Mouse (Mus musculus): ENCODE data around the gene Rps15a. TPM values are rescaled to one million over a fixed set of nuclear protein-coding genes. Genes with fewer than 3 reads are reported as not detected.

Rps15a gene
- polyA plus RNA-seq, 1 experiment from 2014 or later, result 625 TPM

DNA sequence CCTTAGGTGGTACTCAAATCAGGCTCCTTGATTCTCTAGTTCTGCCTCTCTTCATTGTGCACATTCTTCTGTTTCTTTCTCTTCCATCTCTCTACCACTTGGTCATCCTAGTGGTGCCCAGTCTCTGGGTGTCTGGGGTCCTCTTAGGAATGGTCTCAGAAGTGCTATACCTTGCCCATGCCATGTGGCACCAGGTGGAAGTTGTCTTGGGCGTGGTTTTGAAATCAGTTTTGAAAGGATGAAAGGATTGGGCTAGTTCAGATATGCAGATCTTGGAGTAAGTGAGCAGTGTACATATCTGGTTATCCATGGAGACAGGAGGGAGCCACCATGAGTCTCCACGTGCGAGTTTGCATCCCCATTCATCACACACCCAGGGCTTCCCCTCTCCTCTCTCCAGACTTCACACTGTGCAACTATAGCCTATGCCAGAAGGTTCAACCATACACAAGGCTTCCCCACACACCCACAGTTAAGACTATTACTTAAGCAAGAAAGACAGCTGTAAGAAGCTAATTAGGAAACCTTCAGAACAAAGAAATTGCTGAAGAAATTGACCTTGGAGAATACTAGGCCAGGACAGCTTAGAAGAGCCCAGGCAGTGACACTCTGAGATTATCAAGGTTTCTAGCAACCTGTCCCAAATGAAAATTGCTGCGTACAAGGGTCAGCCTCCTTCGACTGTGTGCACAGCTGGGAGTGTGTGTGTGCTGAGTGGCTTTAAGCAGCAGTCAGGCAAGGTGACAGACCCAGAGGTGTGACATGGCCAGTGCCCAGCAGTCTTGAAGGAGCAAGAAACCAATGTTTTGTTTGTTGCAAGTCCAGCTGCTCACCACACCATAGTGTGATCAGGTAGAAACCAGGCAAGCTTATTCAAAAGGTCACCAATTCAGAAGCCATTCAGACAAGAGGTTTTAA is 12.3 kb downstream of the Rps15a start:
- ATAC-seq, result peak; percentile 37
- no peak overlapping the region for H3K4me3 ChIP-seq (ENCODE audit: low read length)
- peaks cover 16% of the 10 kb centered on the region for H3K36me3 ChIP-seq (ENCODE audit: control insufficient read depth, insufficient read depth, low read length)
- H3K27ac ChIP-seq (ENCODE audit: low read length), result no peak overlapping the region; the same call in 1 of the 2 replicates
- WGBS, result 35% methylated on average over 5 of the region's 5 CpGs
- no peaks in the 10 kb centered on the region; the same call in none of the 2 replicates for H3K4me1 ChIP-seq (ENCODE audit: control insufficient read depth, insufficient read depth, low read length)
- H3K27me3 ChIP-seq (replicated peaks; ENCODE audit: control insufficient read depth, insufficient read depth, low read length), result no peaks in the 10 kb centered on the region
- H3K9ac ChIP-seq (ENCODE audit: low read depth, low read length), result no peak overlapping the region
- no peak overlapping the region for H3K4me2 ChIP-seq (ENCODE audit: low read depth, low read length)
- H3K9me3 ChIP-seq (ENCODE audit: control insufficient read depth, low read length), result no peaks in the 10 kb centered on the region

DNA sequence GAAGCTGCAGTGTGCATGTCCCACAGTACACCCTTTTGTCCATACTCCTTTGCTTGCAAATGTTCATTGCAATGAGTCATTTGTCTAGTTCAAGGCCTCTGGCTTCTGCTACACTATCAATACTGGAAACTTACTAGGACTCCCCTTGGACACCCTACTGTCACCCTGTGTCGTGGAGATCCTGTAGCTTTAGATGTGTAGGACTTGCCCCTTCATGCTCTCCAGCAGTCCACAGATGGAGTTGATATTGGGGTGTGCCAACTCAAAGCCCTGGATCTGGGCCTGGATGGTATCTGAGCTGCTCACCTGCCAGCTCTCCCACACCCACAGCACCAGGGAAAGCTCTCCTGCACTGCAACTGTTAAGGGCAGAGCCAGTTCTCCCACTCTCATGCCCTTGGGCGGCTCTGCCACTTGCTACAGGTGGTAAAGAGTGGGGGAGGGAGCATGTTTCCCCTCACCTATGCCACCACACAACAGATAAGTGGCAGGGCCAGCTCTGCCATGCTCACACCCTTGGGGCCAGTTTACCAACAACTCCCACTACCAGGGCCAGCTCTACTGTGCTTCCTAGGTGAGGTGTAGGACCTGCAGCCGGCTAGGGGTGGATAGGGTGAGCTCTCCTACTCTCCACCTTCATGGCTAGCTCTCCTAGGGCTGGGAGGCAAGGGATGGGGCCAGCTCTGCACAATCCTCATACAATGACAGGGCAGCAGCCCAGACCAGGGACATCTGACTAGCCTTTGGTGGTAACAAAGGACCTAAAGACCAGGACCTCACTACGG is 13.1 kb downstream of the Rps15a start:
- peak; percentile 72 for ATAC-seq
- H3K27ac ChIP-seq (ENCODE audit: low read length), result no peak overlapping the region; the same call in 1 of the 2 replicates
- no peak overlapping the region for H3K4me2 ChIP-seq (ENCODE audit: low read depth, low read length)
- no peak overlapping the region for H3K4me3 ChIP-seq (ENCODE audit: low read length)
- H3K27me3 ChIP-seq (replicated peaks; ENCODE audit: control insufficient read depth, insufficient read depth, low read length), result no peaks in the 10 kb centered on the region
- H3K9me3 ChIP-seq (ENCODE audit: control insufficient read depth, low read length), result no peaks in the 10 kb centered on the region
- 37% methylated on average over 4 of the region's 4 CpGs for WGBS
- no peaks in the 10 kb centered on the region; the same call in none of the 2 replicates for H3K4me1 ChIP-seq (ENCODE audit: control insufficient read depth, insufficient read depth, low read length)
- no peak overlapping the region for H3K9ac ChIP-seq (ENCODE audit: low read depth, low read length)
- peaks cover 12% of the 10 kb centered on the region; the same call in 1 of the 2 replicates for H3K36me3 ChIP-seq (ENCODE audit: control insufficient read depth, insufficient read depth, low read length)

DNA sequence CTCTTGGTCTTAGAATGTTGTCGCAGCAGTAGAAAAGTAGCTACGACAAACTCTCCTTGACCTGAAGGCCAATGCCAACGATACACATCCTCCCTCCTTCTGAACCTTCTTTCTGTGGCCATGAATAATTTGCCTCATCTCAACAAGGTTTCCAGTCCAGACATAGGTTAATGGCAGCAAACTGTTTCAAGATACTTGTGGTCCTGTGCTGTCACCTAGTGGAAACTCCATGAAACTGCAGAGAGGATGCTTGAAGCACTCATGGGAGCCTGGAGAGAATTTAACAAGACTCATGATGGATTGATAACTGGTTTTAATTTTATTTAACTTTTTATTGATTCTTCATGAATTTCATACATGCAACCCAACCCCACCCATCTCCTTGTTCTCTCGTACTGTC is 13.8 kb downstream of the Rps15a start:
- H3K27me3 ChIP-seq (replicated peaks; ENCODE audit: control insufficient read depth, insufficient read depth, low read length), result no peaks in the 10 kb centered on the region
- no peaks in the 10 kb centered on the region; the same call in 1 of the 2 replicates for H3K4me1 ChIP-seq (ENCODE audit: control insufficient read depth, insufficient read depth, low read length)
- H3K4me2 ChIP-seq (ENCODE audit: low read depth, low read length), result no peak overlapping the region
- H3K9me3 ChIP-seq (ENCODE audit: control insufficient read depth, low read length), result no peaks in the 10 kb centered on the region
- H3K36me3 ChIP-seq (ENCODE audit: control insufficient read depth, insufficient read depth, low read length), result peaks cover 11% of the 10 kb centered on the region; the same call in 1 of the 2 replicates
- ATAC-seq, result no peak
- no peak overlapping the region for H3K4me3 ChIP-seq (ENCODE audit: low read length)
- no peak overlapping the region for H3K9ac ChIP-seq (ENCODE audit: low read depth, low read length)
- no peak overlapping the region for H3K27ac ChIP-seq (ENCODE audit: low read length)
- 38% methylated on average over 4 of the region's 4 CpGs for WGBS

GRCm38 (mm10) chr7:118097615-118098014 is 18.4 kb downstream of the Rps15a start:
- H3K4me3 ChIP-seq (ENCODE audit: low read length), result no peak overlapping the region
- no peak overlapping the region for H3K27ac ChIP-seq (ENCODE audit: low read length)
- no peak overlapping the region for H3K4me2 ChIP-seq (ENCODE audit: low read depth, low read length)
- no peaks in the 10 kb centered on the region for H3K36me3 ChIP-seq (ENCODE audit: control insufficient read depth, insufficient read depth, low read length)
- no peaks in the 10 kb centered on the region for H3K27me3 ChIP-seq (replicated peaks; ENCODE audit: control insufficient read depth, insufficient read depth, low read length)
- no peaks in the 10 kb centered on the region for H3K9me3 ChIP-seq (ENCODE audit: control insufficient read depth, low read length)
- WGBS, result 58% methylated on average over 7 of the region's 7 CpGs
- H3K9ac ChIP-seq (ENCODE audit: low read depth, low read length), result no peak overlapping the region
- ATAC-seq, result no peak
- no peaks in the 10 kb centered on the region for H3K4me1 ChIP-seq (ENCODE audit: control insufficient read depth, insufficient read depth, low read length)

GRCm38 (mm10) chr7:118079987-118080386 is 36.0 kb downstream of the Rps15a start:
- no peak overlapping the region for H3K4me2 ChIP-seq (ENCODE audit: low read depth, low read length)
- H3K27me3 ChIP-seq (replicated peaks; ENCODE audit: control insufficient read depth, insufficient read depth, low read length), result no peaks in the 10 kb centered on the region
- H3K36me3 ChIP-seq (ENCODE audit: control insufficient read depth, insufficient read depth, low read length), result no peaks in the 10 kb centered on the region
- H3K9ac ChIP-seq (ENCODE audit: low read depth, low read length), result no peak overlapping the region
- H3K9me3 ChIP-seq (ENCODE audit: control insufficient read depth, low read length), result no peaks in the 10 kb centered on the region
- H3K27ac ChIP-seq (ENCODE audit: low read length), result no peak overlapping the region
- no peaks in the 10 kb centered on the region for H3K4me1 ChIP-seq (ENCODE audit: control insufficient read depth, insufficient read depth, low read length)
- H3K4me3 ChIP-seq (ENCODE audit: low read length), result no peak overlapping the region
- ATAC-seq, result no peak
- 70% methylated on average over 4 of the region's 4 CpGs for WGBS

DNA sequence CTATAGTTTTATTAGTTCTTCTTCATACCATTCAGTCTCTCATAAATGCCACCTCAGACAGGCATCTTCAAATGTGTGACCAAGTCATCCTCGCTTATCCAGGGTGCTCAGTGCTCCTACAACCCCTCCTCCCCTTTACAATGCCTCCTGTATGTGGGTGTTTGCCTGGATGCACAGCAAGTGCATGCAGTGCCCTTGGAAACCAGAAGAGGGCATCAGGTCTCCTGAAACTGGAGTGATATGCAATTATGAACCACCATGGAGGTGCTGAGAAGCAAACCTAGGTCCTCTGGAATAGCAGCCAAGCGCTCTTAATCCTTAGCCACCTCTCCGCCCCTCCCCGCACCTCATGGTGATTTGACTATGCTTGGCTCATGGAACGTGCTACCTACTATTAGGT is 36.9 kb downstream of the Rps15a start:
- H3K4me1 ChIP-seq (ENCODE audit: control insufficient read depth, insufficient read depth, low read length), result no peaks in the 10 kb centered on the region
- WGBS, result 82% methylated on average over 5 of the region's 5 CpGs
- H3K36me3 ChIP-seq (ENCODE audit: control insufficient read depth, insufficient read depth, low read length), result no peaks in the 10 kb centered on the region
- no peak overlapping the region for H3K4me3 ChIP-seq (ENCODE audit: low read length)
- H3K27me3 ChIP-seq (replicated peaks; ENCODE audit: control insufficient read depth, insufficient read depth, low read length), result no peaks in the 10 kb centered on the region
- no peak for ATAC-seq
- no peaks in the 10 kb centered on the region for H3K9me3 ChIP-seq (ENCODE audit: control insufficient read depth, low read length)
- H3K9ac ChIP-seq (ENCODE audit: low read depth, low read length), result no peak overlapping the region
- no peak overlapping the region for H3K27ac ChIP-seq (ENCODE audit: low read length)
- no peak overlapping the region for H3K4me2 ChIP-seq (ENCODE audit: low read depth, low read length)

DNA sequence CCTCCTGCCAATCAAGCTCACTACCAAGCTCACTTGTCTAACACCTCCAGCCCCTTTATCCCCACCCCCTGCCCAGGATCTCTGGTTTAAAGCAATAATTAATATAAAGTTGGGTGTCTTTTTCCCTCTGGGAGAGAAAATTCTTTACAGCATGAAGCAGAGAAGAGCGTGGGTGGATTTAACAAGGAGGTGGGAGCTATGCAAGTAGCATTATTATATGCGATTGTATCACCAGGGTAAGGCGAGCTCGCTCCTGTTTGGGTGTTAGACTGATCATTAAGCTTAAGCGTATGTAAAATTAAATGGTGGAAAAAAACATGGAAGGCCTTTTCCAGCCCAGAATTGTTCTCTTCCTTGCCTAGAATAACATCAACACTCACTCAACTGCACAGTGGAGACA is 48.7 kb downstream of the Rps15a start:
- H3K4me1 ChIP-seq (ENCODE audit: control insufficient read depth, insufficient read depth, low read length), result no peaks in the 10 kb centered on the region
- H3K4me3 ChIP-seq (ENCODE audit: low read length), result no peak overlapping the region
- no peaks in the 10 kb centered on the region for H3K36me3 ChIP-seq (ENCODE audit: control insufficient read depth, insufficient read depth, low read length)
- no peak for ATAC-seq
- no peaks in the 10 kb centered on the region for H3K27me3 ChIP-seq (replicated peaks; ENCODE audit: control insufficient read depth, insufficient read depth, low read length)
- no peak overlapping the region for H3K4me2 ChIP-seq (ENCODE audit: low read depth, low read length)
- WGBS, result 95% methylated on average over 5 of the region's 5 CpGs
- no peak overlapping the region for H3K27ac ChIP-seq (ENCODE audit: low read length)
- H3K9me3 ChIP-seq (ENCODE audit: control insufficient read depth, low read length), result no peaks in the 10 kb centered on the region
- H3K9ac ChIP-seq (ENCODE audit: low read depth, low read length), result no peak overlapping the region

DNA sequence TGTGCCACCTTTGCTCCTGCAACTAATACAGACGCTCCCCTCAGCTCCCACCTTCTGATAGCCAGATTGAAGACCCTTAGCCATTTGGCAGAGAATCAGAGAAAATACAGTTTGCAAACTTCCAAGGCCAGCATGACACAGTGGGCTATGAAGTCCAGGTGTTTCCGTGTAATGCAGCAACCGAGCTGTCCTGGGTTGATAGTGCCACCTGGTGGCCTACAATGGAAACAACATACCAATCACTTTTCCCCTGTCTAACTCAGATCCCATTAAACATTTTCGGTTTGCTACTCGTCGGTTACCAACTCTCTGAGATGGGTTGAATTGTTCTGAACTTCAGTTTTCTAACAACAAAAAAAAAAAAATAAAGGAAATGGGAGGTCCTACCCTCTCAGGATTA is 59.7 kb downstream of the Rps15a start:
- Histone ChIP-seq H3K9me3 (ENCODE audit: control insufficient read depth, low read length) (no peaks in the 10 kb centered on the region; the same call in 1 of the 2 replicates), H3K4me3 (ENCODE audit: low read length) (no peak overlapping the region), H3K27ac (ENCODE audit: low read length) (no peak overlapping the region), H3K4me1 (ENCODE audit: control insufficient read depth, insufficient read depth, low read length) (no peaks in the 10 kb centered on the region), H3K4me2 (ENCODE audit: low read depth, low read length) (no peak overlapping the region), H3K9ac (ENCODE audit: low read depth, low read length) (no peak overlapping the region), H3K27me3 (replicated peaks; ENCODE audit: control insufficient read depth, insufficient read depth, low read length) (no peaks in the 10 kb centered on the region), H3K36me3 (ENCODE audit: control insufficient read depth, insufficient read depth, low read length) (no peaks in the 10 kb centered on the region)
- no peak for ATAC-seq
- 78% methylated on average over 6 of the region's 6 CpGs for WGBS

All from intestine, embryonic 16.5 days (tissue).